Mouse (Mus musculus): ENCODE results near the gene Rbms1.
"Not testable (repeated sequence)": the region's sequence is repeated elsewhere in the genome, so short reads cannot be mapped to it uniquely, and the experiment has no call there.

The Rbms1 gene

GRCm38 (mm10) chr2:60847984-60848383 is 115.0 kb downstream of the Rbms1 start:
- no peak for DNase-seq (ENCODE audit: low spot score in 2 of 2)

- DNase-seq (ENCODE audit: low spot score in 2 of 2): no peak
Measured at GRCm38 (mm10) chr2:60845316-60845894, 117.6 kb downstream of the Rbms1 start.

GRCm38 (mm10) chr2:60844259-60844658 is 118.7 kb downstream of the Rbms1 start:
- no peak for DNase-seq (ENCODE audit: low spot score in 2 of 2)

- no peak for DNase-seq (ENCODE audit: low spot score in 2 of 2)
Measured at GRCm38 (mm10) chr2:60843633-60844032, 119.4 kb downstream of the Rbms1 start.

GRCm38 (mm10) chr2:60842976-60843375 is 120.0 kb downstream of the Rbms1 start:
- DNase-seq (ENCODE audit: low spot score in 2 of 2): no peak

GRCm38 (mm10) chr2:60840922-60841321 is 122.1 kb downstream of the Rbms1 start:
- DNase-seq (ENCODE audit: low spot score in 2 of 2): no peak

- DNase-seq (ENCODE audit: low spot score in 2 of 2): no peak
Measured at GRCm38 (mm10) chr2:60839498-60839897, 123.5 kb downstream of the Rbms1 start.

- no peak for DNase-seq (ENCODE audit: low spot score in 2 of 2)
Measured at GRCm38 (mm10) chr2:60838856-60839255, 124.1 kb downstream of the Rbms1 start.

GRCm38 (mm10) chr2:60837616-60838015 is 125.4 kb downstream of the Rbms1 start:
- DNase-seq (ENCODE audit: low spot score in 2 of 2): no peak

GRCm38 (mm10) chr2:60836237-60836636 is 126.8 kb downstream of the Rbms1 start:
- no peak for DNase-seq (ENCODE audit: low spot score in 2 of 2)

- no peak for DNase-seq (ENCODE audit: low spot score in 2 of 2)
Measured at GRCm38 (mm10) chr2:60834293-60834692, 128.7 kb downstream of the Rbms1 start.

- DNase-seq (ENCODE audit: low spot score in 2 of 2): no peak
Measured at GRCm38 (mm10) chr2:60832254-60832653, 130.7 kb downstream of the Rbms1 start.

- DNase-seq (ENCODE audit: low spot score in 2 of 2): not testable (repeated sequence)
Measured at GRCm38 (mm10) chr2:60830464-60830863, 132.5 kb downstream of the Rbms1 start.

- DNase-seq (ENCODE audit: low spot score in 2 of 2): no peak
Measured at GRCm38 (mm10) chr2:60828908-60829462, 134.0 kb downstream of the Rbms1 start.

- DNase-seq (ENCODE audit: low spot score in 2 of 2): no peak
Measured at GRCm38 (mm10) chr2:60827152-60827428, 135.9 kb downstream of the Rbms1 start.

- DNase-seq (ENCODE audit: low spot score in 2 of 2): no peak
Measured at GRCm38 (mm10) chr2:60826406-60827151, 136.4 kb downstream of the Rbms1 start.

GRCm38 (mm10) chr2:60825690-60826089 is 137.3 kb downstream of the Rbms1 start:
- DNase-seq (ENCODE audit: low spot score in 2 of 2): no peak

GRCm38 (mm10) chr2:60821635-60822034 is 141.4 kb downstream of the Rbms1 start:
- no peak for DNase-seq (ENCODE audit: low spot score in 2 of 2)

- no peak for DNase-seq (ENCODE audit: low spot score in 2 of 2)
Measured at GRCm38 (mm10) chr2:60818632-60819031, 144.4 kb downstream of the Rbms1 start.

GRCm38 (mm10) chr2:60816307-60816706 is 146.7 kb downstream of the Rbms1 start:
- no peak for DNase-seq (ENCODE audit: low spot score in 2 of 2)

GRCm38 (mm10) chr2:60814788-60815187 is 148.2 kb downstream of the Rbms1 start:
- no peak for DNase-seq (ENCODE audit: low spot score in 2 of 2)

GRCm38 (mm10) chr2:60812949-60813348 is 150.0 kb downstream of the Rbms1 start:
- no peak for DNase-seq (ENCODE audit: low spot score in 2 of 2)

GRCm38 (mm10) chr2:60810617-60811016 is 152.4 kb downstream of the Rbms1 start:
- peak; percentile 49 to 51 for DNase-seq (ENCODE audit: low spot score in 2 of 2)
